Mouse (Mus musculus) small intestine, adult 2 months (tissue): ENCODE measurements around the gene Alpk3.

Experiments
- CTCF ChIP-seq: fragments of 200-500 bp; IDR thresholded peaks from 2 replicates; pipeline ENCODE4 v1.5.1; 2012; ENCODE audit warnings: low read depth, mild to moderate bottlenecking, control low read depth, inconsistent platforms, low read length, moderate library complexity, mixed read lengths; ENCODE audit not compliant: insufficient replicate concordance, insufficient read length; ENCODE audit errors: extremely low read depth
- POLR2A ChIP-seq: fragments of 200-500 bp; IDR thresholded peaks from 2 replicates; pipeline ENCODE4 v1.6.1; 2012; ENCODE audit warnings: low read depth, mild to moderate bottlenecking, control low read depth, inconsistent platforms, low read length, moderate library complexity

- TF ChIP-seq CTCF (no peak), POLR2A (no peak)
These were observed 92.4 kb downstream of the Alpk3 start for GRCm38 (mm10) chr7:81149759-81150158.
